Mouse (Mus musculus): ENCODE measurements at regions not wholly inside any gene's neighbourhood (a gene's known extent, or its start where the extent isn't known, plus 50 kb on each side); places are given as distances from the start of the nearest gene placed in this dataset.

DNA sequence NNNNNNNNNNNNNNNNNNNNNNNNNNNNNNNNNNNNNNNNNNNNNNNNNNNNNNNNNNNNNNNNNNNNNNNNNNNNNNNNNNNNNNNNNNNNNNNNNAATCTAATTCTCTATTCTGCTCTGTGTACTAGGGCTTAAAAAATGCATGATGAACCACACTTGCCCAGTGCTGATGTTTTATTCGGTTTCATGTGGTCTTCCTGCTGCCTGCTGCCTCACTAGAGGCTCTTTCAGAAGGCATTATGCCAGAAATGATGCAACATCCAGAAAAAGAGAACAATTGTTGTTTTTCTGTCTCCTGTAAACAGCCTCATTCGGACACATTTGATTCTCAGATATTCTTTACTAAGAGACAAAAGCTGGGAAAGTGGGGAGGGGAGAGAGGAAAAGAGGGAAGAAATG is 176.0 kb downstream of the Edem1 start:
- Histone ChIP-seq H3K27me3 (ENCODE audit: control insufficient read depth, insufficient read depth, low read length) (no peaks in the 10 kb centered on the region), H3K9me3 (replicated peaks; ENCODE audit: control insufficient read depth, low read length) (no peaks in the 10 kb centered on the region), H3K9ac (replicated peaks; ENCODE audit: low read length) (no peak overlapping the region), H3K4me2 (ENCODE audit: low read depth, low read length) (no peak overlapping the region), H3K27ac (replicated peaks; ENCODE audit: low read depth, low read length) (no peak overlapping the region), H3K4me1 (ENCODE audit: control insufficient read depth, insufficient read depth, low read length) (no peaks in the 10 kb centered on the region), H3K36me3 (replicated peaks; ENCODE audit: control insufficient read depth, insufficient read depth, low read depth, low read length) (no peaks in the 10 kb centered on the region), H3K4me3 (ENCODE audit: low read depth, low read length) (no peak overlapping the region)
- no peak for ATAC-seq (replicated peaks; ENCODE audit: insufficient number of reproducible peaks, low FRiP score, low TSS enrichment, low read depth)
- no peak for DNase-seq (ENCODE audit: low spot score)
- 69% methylated on average over 2 of the region's 2 CpGs for WGBS

GRCm38 (mm10) chr6:109009364-109009763 is 180.9 kb downstream of the Edem1 start:
- WGBS, result 95% methylated on average over 3 of the region's 3 CpGs
- DNase-seq (ENCODE audit: low spot score) (no peak), ATAC-seq (replicated peaks; ENCODE audit: insufficient number of reproducible peaks, low FRiP score, low TSS enrichment, low read depth) (no peak)
- no peak overlapping the region for H3K4me2 ChIP-seq (ENCODE audit: low read depth, low read length)
- no peaks in the 10 kb centered on the region for H3K36me3 ChIP-seq (replicated peaks; ENCODE audit: control insufficient read depth, insufficient read depth, low read depth, low read length)
- H3K4me1 ChIP-seq (ENCODE audit: control insufficient read depth, insufficient read depth, low read length), result no peaks in the 10 kb centered on the region
- no peaks in the 10 kb centered on the region for H3K27me3 ChIP-seq (ENCODE audit: control insufficient read depth, insufficient read depth, low read length)
- H3K9me3 ChIP-seq (replicated peaks; ENCODE audit: control insufficient read depth, low read length), result no peaks in the 10 kb centered on the region
- no peak overlapping the region for H3K27ac ChIP-seq (replicated peaks; ENCODE audit: low read depth, low read length)
- H3K9ac ChIP-seq (replicated peaks; ENCODE audit: low read length), result no peak overlapping the region
- no peak overlapping the region for H3K4me3 ChIP-seq (ENCODE audit: low read depth, low read length)

DNA sequence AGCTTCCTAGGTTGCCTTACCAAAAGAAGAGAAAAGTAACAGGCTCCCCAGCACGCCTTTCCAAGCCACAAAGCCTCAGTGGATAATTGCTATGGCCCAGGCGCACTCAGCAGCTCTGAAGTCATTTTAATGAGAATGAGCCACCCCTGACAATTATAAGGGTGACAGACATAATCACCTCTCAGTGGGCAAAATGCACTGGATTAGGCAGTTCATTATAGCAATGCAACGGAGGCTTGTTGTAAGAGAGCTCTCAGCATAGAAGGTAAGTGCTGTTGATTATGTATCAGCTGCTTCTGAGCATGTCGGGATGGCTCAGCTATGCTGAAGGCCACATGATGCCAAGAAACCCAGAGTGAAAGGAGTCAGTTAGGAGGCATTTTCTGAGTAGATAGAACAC is 181.4 kb downstream of the Edem1 start:
- Histone ChIP-seq H3K36me3 (replicated peaks; ENCODE audit: control insufficient read depth, insufficient read depth, low read depth, low read length) (no peaks in the 10 kb centered on the region), H3K4me2 (ENCODE audit: low read depth, low read length) (no peak overlapping the region), H3K9me3 (replicated peaks; ENCODE audit: control insufficient read depth, low read length) (no peaks in the 10 kb centered on the region), H3K27ac (replicated peaks; ENCODE audit: low read depth, low read length) (no peak overlapping the region), H3K4me1 (ENCODE audit: control insufficient read depth, insufficient read depth, low read length) (no peaks in the 10 kb centered on the region), H3K9ac (replicated peaks; ENCODE audit: low read length) (no peak overlapping the region), H3K27me3 (ENCODE audit: control insufficient read depth, insufficient read depth, low read length) (no peaks in the 10 kb centered on the region), H3K4me3 (ENCODE audit: low read depth, low read length) (no peak overlapping the region)
- DNase-seq (ENCODE audit: low spot score) (no peak), ATAC-seq (replicated peaks; ENCODE audit: insufficient number of reproducible peaks, low FRiP score, low TSS enrichment, low read depth) (no peak)
- 53% methylated on average over 4 of the region's 4 CpGs for WGBS

DNA sequence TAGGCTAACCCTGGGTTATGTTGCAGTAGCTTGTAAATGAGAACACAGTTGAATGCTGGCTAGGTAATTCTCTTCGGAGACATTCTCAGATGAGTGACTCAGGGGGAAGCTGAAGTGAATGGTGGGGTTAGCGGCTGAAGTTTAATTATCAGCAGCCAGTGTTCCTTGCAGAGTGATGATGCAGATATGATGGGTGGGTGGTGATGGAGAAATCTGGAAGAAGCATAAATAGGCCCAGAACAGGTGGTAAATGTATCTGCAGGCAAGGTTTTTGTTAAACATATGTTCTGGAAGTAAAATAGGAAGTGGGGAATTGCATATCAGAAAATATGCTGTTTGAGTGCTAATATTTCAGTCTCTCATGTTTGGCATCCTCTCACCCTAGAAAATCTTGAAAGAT is 191.3 kb downstream of the Edem1 start:
- ATAC-seq (replicated peaks; ENCODE audit: insufficient number of reproducible peaks, low FRiP score, low TSS enrichment, low read depth) (no peak), DNase-seq (ENCODE audit: low spot score) (no peak)
- no peak overlapping the region for H3K4me2 ChIP-seq (ENCODE audit: low read depth, low read length)
- no peaks in the 10 kb centered on the region for H3K9me3 ChIP-seq (replicated peaks; ENCODE audit: control insufficient read depth, low read length)
- no peak overlapping the region for H3K27ac ChIP-seq (replicated peaks; ENCODE audit: low read depth, low read length)
- H3K4me1 ChIP-seq (ENCODE audit: control insufficient read depth, insufficient read depth, low read length), result no peaks in the 10 kb centered on the region
- no peak overlapping the region for H3K4me3 ChIP-seq (ENCODE audit: low read depth, low read length)
- H3K9ac ChIP-seq (replicated peaks; ENCODE audit: low read length), result no peak overlapping the region
- no peaks in the 10 kb centered on the region for H3K27me3 ChIP-seq (ENCODE audit: control insufficient read depth, insufficient read depth, low read length)
- 99% methylated on average over 2 of the region's 2 CpGs for WGBS
- no peaks in the 10 kb centered on the region for H3K36me3 ChIP-seq (replicated peaks; ENCODE audit: control insufficient read depth, insufficient read depth, low read depth, low read length)
